Mouse (Mus musculus): ENCODE measurements around the gene Cdk17.

DNA sequence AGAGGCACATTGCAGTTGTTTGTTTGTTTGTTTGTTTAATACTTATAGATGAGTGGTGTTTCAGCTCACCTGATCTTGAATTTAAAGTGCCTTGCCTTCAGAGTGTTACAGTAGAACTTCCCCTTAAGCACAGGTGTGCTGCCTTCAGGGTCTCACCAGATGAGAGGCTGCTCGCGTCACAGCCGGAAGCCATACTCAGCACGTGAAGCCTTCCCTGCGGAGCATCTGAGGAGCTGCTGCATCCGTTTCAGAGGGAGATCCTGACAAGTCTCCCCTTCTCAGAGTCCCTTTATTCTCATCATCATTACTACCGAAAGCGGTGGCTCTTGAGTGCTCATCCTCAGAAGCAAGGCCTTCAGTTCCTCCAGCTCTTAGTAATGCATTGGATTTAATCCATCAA is 87.7 kb downstream of the Cdk17 start:
- TF ChIP-seq CTCF (IDR thresholded peaks at IDR 0.05; ENCODE audit: low read depth, low read length) (no peak), POLR2A (IDR thresholded peaks at IDR 0.05; ENCODE audit: extremely low read depth, insufficient read depth, low read length) (no peak)

Data from liver, adult 2 months (tissue).